Mouse (Mus musculus) liver, embryonic 16.5 days (tissue): Measurements from ENCODE around the gene Gm21860. TPM values are rescaled to one million over a fixed set of nuclear protein-coding genes. Genes with fewer than 3 reads are reported as not detected.
"Not testable (repeated sequence)": the region's sequence is repeated elsewhere in the genome, so short reads cannot be mapped to it uniquely, and the experiment has no call there.

Experiments used
- ATAC-seq: fragments of 200-750 bp; cut with Nextera tagmentation; 2 replicates; pipeline ENCODE4 v1.8.0; 2017; ENCODE audit warnings: low read depth, mild to moderate bottlenecking, moderate number of reproducible peaks, moderate library complexity
- H3K27ac ChIP-seq: fragments of 300-500 bp; sonication (generic); 2 replicates; pipeline ENCODE4 v1.5.1; 2014; ENCODE audit warnings: mild to moderate bottlenecking, low read length
- H3K27me3 ChIP-seq: fragments of 300-500 bp; sonication (generic); 2 replicates; pipeline ENCODE4 v1.6.1; 2014; ENCODE audit warnings: low read depth, low read length, mixed read lengths; ENCODE audit not compliant: control insufficient read depth, insufficient read depth
- H3K36me3 ChIP-seq: fragments of 300-500 bp; sonication (generic); 2 replicates; pipeline ENCODE4 v1.6.1; 2014; ENCODE audit warnings: mild to moderate bottlenecking; ENCODE audit not compliant: control insufficient read depth, insufficient read depth
- H3K4me1 ChIP-seq: fragments of 300-500 bp; sonication (generic); 2 replicates; pipeline ENCODE4 v1.6.1; 2014; ENCODE audit warnings: low read depth, low read length, mixed read lengths; ENCODE audit not compliant: control insufficient read depth
- H3K4me2 ChIP-seq: fragments of 300-500 bp; sonication (generic); 2 replicates; pipeline ENCODE4 v1.6.1; 2014; ENCODE audit warnings: low read depth, low read length, mixed read lengths
- H3K4me3 ChIP-seq: fragments of 300-500 bp; sonication (generic); 2 replicates; pipeline ENCODE4 v1.5.1; 2014; ENCODE audit warnings: low read depth, mild to moderate bottlenecking, low read length
- H3K9ac ChIP-seq: fragments of 300-500 bp; sonication (generic); 2 replicates; pipeline ENCODE4 v1.6.1; 2014; ENCODE audit warnings: low read depth, low read length
- H3K9me3 ChIP-seq: fragments of 300-500 bp; sonication (generic); replicated peaks from 2 replicates; pipeline ENCODE4 v1.6.1; 2016; ENCODE audit warnings: low read length; ENCODE audit not compliant: control insufficient read depth
- WGBS: fragments of 180-500 bp; shearing (Covaris S2); extraction: QIAGEN DNeasy Blood & Tissue Kit; methylation state at CpG from one replicate; pipeline ENCODE4 v1.1.7; 2014; ENCODE audit not compliant: insufficient replicate concordance; 5-methylcytosine and 5-hydroxymethylcytosine counted together
- polyA plus RNA-seq: library from polyadenylated mRNA; unstranded; fragments of >200 nt; fragmentation: Nextera tagmentation; extraction: Ambion mirVana; gene quantifications from 2 replicates; pipeline ENCODE4 v1.2.1, GENCODE M21; 2015

Gene Gm21860
- polyA plus RNA-seq: not detected in 2 replicates

DNA sequence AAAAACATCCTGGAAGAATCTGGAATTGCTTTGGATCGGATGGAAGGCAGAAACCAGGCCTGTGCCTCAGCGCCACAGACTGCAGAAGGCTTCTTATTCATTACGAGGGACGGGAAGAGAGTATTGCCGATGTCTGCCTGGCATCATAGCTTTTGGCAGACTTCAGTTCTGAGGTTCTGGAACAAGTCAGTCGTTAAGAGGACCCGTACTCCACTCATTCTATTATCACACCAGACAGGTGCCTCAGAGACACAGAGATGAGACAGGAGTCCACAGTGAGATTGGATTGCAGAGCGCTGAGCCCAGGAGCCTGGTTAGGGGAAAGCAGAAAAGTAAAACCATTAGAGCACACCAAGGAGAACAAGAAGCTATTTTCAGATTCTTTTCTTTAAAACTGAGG is at the start of gene Gm21860:
TSS of gene Gm21860 (minus strand) at position 101 of the 400 bp plus-strand sequence.
- H3K36me3 ChIP-seq, H3K4me1 ChIP-seq, H3K27ac ChIP-seq, H3K9me3 ChIP-seq, H3K27me3 ChIP-seq, ATAC-seq, H3K4me2 ChIP-seq, H3K9ac ChIP-seq, H3K4me3 ChIP-seq: not testable (repeated sequence)
- WGBS: no CpG with 5 or more reads among the region's 8 CpGs

GRCm38 (mm10) chrY:90784438-90784837 is 29.8 kb upstream of the Gm21860 start, which contains the start of gene Gm47283:
Gene Gm47283, plus strand, starts transcription at chrY:90784738.
- not testable (repeated sequence) for H3K36me3 ChIP-seq, H3K27me3 ChIP-seq, ATAC-seq, H3K4me1 ChIP-seq, H3K9ac ChIP-seq, H3K4me3 ChIP-seq, H3K9me3 ChIP-seq, H3K27ac ChIP-seq, H3K4me2 ChIP-seq
- no CpG with 5 or more reads among the region's 48 CpGs for WGBS

DNA sequence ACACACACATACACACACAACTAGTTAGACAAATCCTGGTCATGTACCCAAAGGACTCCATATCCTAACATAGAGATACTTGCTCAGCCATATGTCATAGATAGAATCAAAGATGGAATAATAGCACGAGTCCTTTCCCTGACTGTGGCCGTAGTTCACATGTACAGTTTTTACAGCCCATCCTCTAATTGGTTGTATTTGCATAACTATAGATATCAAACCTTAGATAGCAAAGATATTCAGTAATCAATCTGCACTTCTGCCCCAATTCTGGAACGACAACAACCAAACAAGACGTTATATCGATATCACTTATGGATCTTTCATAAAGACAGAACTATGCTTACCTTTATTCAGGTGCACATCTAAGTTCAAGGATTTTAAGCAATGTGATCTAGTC is 9.4 kb downstream of the Gm21860 start:
- H3K4me3 ChIP-seq, H3K27ac ChIP-seq, H3K27me3 ChIP-seq, H3K4me1 ChIP-seq, H3K9ac ChIP-seq, ATAC-seq, H3K4me2 ChIP-seq: not testable (repeated sequence)
- 84% methylated on average over 5 of the region's 5 CpGs for WGBS
- Histone ChIP-seq H3K9me3 (peaks cover 28% of the 10 kb centered on the region), H3K36me3 (peaks cover 28% of the 10 kb centered on the region)

- Histone ChIP-seq H3K36me3 (peaks cover 35% of the 10 kb centered on the region), H3K4me2 (peak overlapping the region; percentile 38), H3K9me3 (peaks cover 35% of the 10 kb centered on the region), H3K4me3 (peak overlapping the region; percentile 39)
- not testable (repeated sequence) for H3K4me1 ChIP-seq, H3K27me3 ChIP-seq, H3K27ac ChIP-seq, H3K9ac ChIP-seq
- WGBS: 52% methylated on average over 51 of the region's 51 CpGs
- peak; percentile 88 for ATAC-seq
These were observed 10.1 kb downstream of the Gm21860 start for GRCm38 (mm10) chrY:90744381-90744981.

DNA sequence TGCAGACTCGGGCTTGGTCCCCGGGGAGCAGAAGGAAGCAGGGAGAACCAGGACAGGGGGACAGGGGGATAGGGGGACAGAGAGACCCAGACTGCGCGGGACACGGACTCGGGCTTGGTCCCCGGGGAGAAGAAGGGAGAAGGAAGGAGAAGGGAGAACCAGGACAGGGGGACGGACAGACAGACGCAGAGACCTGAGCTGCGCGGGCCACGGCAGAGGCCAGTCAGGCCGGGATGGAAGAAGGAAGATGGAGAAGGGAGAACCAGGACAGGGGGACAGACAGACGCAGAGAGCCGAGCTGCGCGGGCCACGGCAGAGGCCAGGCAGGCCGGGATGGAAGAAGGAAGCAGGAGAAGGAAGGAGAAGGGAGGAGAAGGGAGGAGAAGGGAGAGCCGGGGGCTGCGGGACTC is 10.8 kb downstream of the Gm21860 start:
- no peaks in the 10 kb centered on the region for H3K27me3 ChIP-seq
- H3K27ac ChIP-seq: no peak overlapping the region
- no peak for ATAC-seq
- no peak overlapping the region for H3K4me2 ChIP-seq
- H3K36me3 ChIP-seq: peaks cover 42% of the 10 kb centered on the region
- H3K9ac ChIP-seq: no peak overlapping the region
- WGBS: 67% methylated on average over 2 of the region's 21 CpGs
- H3K9me3 ChIP-seq: peaks cover 42% of the 10 kb centered on the region
- H3K4me3 ChIP-seq: no peak overlapping the region
- no peaks in the 10 kb centered on the region for H3K4me1 ChIP-seq

- 80% methylated on average over 33 of the region's 46 CpGs for WGBS
- not testable (repeated sequence) for H3K27me3 ChIP-seq, H3K9ac ChIP-seq, H3K4me1 ChIP-seq, H3K4me2 ChIP-seq, ATAC-seq, H3K4me3 ChIP-seq, H3K27ac ChIP-seq
- Histone ChIP-seq H3K36me3 (peaks cover 46% of the 10 kb centered on the region), H3K9me3 (peaks cover 42% of the 10 kb centered on the region)
These were observed 11.4 kb downstream of the Gm21860 start for GRCm38 (mm10) chrY:90743053-90743810.

DNA sequence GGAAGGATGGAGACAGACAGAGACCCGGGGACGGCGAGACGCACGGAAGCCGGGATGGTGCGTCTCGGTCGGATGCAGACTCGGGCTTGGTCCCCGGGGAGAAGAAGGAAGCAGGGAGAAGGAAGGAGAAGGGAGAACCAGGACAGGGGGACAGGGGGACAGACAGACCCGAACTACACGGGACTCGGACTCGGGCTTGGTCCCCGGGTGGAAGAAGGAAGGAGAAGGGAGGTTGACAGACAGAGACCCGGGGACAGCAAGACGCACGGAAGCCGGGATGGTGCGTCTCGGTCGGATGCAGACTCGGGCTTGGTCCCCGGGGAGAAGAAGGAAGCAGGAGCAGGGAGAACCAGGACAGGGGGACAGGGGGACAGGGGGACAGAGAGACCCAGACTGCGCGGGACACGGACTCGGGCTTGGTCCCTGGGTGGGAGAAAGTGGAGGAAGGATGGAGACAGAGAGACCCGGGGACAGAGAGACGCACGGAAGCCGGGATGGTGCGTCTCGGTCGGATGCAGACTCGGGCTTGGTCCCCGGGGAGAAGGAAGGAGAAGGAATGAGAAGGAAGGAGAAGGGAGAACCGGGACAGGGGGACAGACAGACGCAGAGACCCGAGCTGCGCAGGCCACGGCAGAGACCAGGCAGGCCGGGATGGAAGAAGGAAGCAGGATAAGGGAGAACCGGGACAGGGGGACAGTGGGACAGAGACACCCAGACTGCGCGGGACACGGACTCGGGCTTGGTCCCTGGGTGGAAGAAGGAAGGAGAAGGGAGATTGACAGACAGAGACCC is 12.2 kb downstream of the Gm21860 start:
- not testable (repeated sequence) for H3K27me3 ChIP-seq, H3K4me1 ChIP-seq, H3K9ac ChIP-seq, ATAC-seq, H3K27ac ChIP-seq, H3K4me3 ChIP-seq, H3K4me2 ChIP-seq
- WGBS: 84% methylated on average over 49 of the region's 49 CpGs
- peaks cover 42% of the 10 kb centered on the region for H3K9me3 ChIP-seq
- H3K36me3 ChIP-seq: peaks cover 46% of the 10 kb centered on the region

GRCm38 (mm10) chrY:90741452-90742260 is 13.0 kb downstream of the Gm21860 start:
- H3K4me1 ChIP-seq, H3K27ac ChIP-seq, H3K27me3 ChIP-seq, H3K9ac ChIP-seq, H3K4me2 ChIP-seq, H3K4me3 ChIP-seq: not testable (repeated sequence)
- 80% methylated on average over 42 of the region's 43 CpGs for WGBS
- peaks cover 46% of the 10 kb centered on the region for H3K36me3 ChIP-seq
- ATAC-seq: peak; percentile 3; the same call in 1 of the 2 replicates
- H3K9me3 ChIP-seq: peaks cover 42% of the 10 kb centered on the region
